Mouse (Mus musculus): Measurements from ENCODE around the gene Mfap2.

DNA sequence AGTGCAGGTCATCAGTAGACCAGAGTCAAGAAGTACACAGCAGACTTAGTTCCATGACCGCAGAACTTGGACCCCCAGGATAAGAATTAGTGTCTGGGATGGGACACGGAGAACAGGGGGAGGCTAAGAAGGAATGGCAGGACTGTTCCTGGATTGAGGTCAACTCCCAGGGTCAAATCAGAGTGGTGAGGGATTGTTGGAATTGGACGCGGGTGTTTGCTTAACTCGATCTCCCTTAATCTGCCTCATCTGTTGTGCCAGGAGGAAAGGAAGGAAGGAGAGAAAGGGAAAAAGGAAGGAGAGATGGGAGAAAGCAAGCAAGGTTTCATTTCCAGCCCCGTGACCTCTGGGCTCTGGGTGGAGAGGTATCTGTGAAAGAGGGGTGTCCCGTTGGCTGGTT is at the start of gene Mfap2:
- TF ChIP-seq CTCF (IDR thresholded peaks at IDR 0.05; ENCODE audit: low read depth, low read length) (no peak), POLR2A (IDR thresholded peaks at IDR 0.05; ENCODE audit: extremely low read depth, insufficient read depth, low read length) (no peak)

Measured in liver, adult 2 months (tissue).